Mouse (Mus musculus) testis, adult 10 weeks (tissue): ENCODE data around the gene Nus1. TPM values are rescaled to one million over a fixed set of nuclear protein-coding genes. Genes with fewer than 3 reads are reported as not detected.

Source experiments
- polyA plus RNA-seq: library from polyadenylated mRNA; stranded (reverse); fragments of 350-450 nt; fragmentation: Illumina TruSeq; extraction: RNeasy Lipid Tissue Mini Kit (QIAGEN cat#74804); gene quantifications from one replicate; pipeline ENCODE4 v1.2.3, GENCODE M21; 2014; ENCODE audit warnings: low read depth, low replicate concordance

The Nus1 gene
- 40.9 TPM for polyA plus RNA-seq

GRCm38 (mm10) chr10:52417299-52417997 is at the start of gene Nus1:
Gene Nus1 (plus strand): TSS chr10:52417547.

GRCm38 (mm10) chr10:52381845-52382591 is 35.3 kb upstream of the Nus1 start, which contains the start of gene Gopc:
Gene Gopc (minus strand): TSS chr10:52382124.

DNA sequence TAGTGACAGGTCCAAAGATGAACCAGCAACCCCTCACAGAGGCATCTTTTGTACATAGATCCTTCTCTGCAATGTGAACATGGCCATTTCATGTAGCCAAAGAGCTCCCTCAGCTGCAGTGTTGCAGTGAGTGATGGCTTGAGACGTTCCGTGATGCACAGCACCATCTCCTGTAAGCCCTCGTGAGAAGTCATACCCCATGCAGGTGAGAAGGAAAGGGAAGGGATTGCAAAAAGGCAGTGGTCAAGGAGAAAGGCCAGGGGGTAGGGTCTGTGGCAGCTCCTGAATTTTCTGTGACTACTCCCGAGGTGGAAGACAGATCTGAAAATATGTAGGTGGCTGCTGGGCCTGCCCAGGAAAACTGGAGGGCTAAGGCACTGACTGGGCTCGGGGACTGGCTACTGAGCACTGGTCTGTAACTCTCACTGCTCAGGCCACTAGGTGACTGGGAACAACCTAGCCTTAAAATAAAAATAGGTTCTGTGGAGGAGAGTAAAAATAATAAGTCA is 28.4 kb upstream of the Nus1 start, which contains the start of gene Nepn:
Gene Nepn (plus strand): TSS at position 51 of the 509 bp plus-strand sequence.

Other genes starting within 250 kb of the Nus1 start
- gene Ros1, start 222.3 kb upstream of the Nus1 start, polyA plus RNA-seq = 1.0 TPM
- gene Dcbld1, start 183.9 kb upstream of the Nus1 start, polyA plus RNA-seq = 4.3 TPM
- gene Gm26741, start 58.8 kb upstream of the Nus1 start, polyA plus RNA-seq = not detected
- 34.3 TPM for gene Gopc, start 35.4 kb upstream of the Nus1 start, polyA plus RNA-seq
- gene Nepn, start 28.6 kb upstream of the Nus1 start, polyA plus RNA-seq = 0.20 TPM